Mouse (Mus musculus): Measurements from ENCODE around the gene Atp5b. TPM values are rescaled to one million over a fixed set of nuclear protein-coding genes. Genes with fewer than 3 reads are reported as not detected.
A peak's percentile ranks its signal among the peaks of the same experiment; 100 is the strongest.
"Not testable (repeated sequence)": the region's sequence is repeated elsewhere in the genome, so short reads cannot be mapped to it uniquely, and the experiment has no call there.

Gene Atp5b
- polyA plus RNA-seq, 2 experiments: 999 to 1,823 TPM

DNA sequence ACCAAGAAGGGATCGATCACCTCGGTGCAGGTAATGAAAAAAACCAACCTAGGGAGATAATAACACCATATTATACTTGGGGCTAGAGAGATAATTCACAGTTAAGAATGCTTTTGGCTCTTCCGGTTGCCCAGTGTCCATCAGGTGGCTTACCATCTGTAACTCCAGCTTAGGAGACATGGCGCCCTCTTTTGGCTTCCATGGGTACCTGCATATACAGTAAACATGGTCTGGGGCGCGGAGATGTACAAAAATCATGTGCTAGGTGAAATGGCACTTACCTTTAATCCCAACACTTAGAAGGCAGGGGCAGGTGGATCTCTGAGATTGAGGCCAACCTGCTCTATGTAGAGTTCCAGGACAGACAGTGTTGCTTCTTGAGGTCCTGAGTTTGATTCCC, 3.3 kb downstream of the Atp5b start:
- Histone ChIP-seq H3K27ac (no peak overlapping the region), H3K27me3 (ENCODE audit: control insufficient read depth, insufficient read depth, low read length) (no peaks in the 10 kb centered on the region)

DNA sequence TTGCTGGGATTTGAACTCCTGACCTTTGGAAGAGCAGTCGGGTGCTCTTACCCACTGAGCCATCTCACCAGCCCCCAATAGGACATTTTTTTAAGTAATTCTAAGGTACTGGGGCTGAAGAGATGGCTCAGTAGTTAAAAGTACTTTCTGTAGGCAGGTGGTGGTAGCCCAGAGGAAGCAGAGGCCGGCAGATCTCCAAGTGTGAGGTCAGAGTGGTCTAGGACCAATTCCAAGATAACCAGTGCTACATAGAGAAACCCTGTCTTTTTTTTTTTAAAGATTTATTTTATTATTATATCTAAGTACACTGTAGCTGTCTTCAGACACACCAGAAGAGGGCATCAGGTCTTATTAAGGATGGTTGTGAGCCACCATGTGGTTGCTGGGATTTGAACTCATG, 4.1 kb downstream of the Atp5b start:
- H3K9ac ChIP-seq (replicated peaks); H3K4me3 ChIP-seq (ENCODE audit: insufficient read depth in 1 of 2, low read depth in 2 of 2, low read length in 2 of 2); H3K4me2 ChIP-seq (ENCODE audit: low read depth); DNase-seq (ENCODE audit: low read depth in 3 of 3, low spot score in 3 of 3); H3K9me3 ChIP-seq (ENCODE audit: control insufficient read depth, low read length); ATAC-seq (ENCODE audit: insufficient read depth); H3K27ac ChIP-seq; H3K27me3 ChIP-seq (ENCODE audit: control insufficient read depth, insufficient read depth, low read length): not testable (repeated sequence)
- Histone ChIP-seq H3K4me1 (replicated peaks; ENCODE audit: control insufficient read depth in 2 of 2, insufficient read depth in 2 of 2, low read length in 1 of 2) (peaks cover 20 to 27% of the 10 kb centered on the region in 2 experiments), H3K36me3 (replicated peaks; ENCODE audit: control insufficient read depth, insufficient read depth, low read depth) (peaks cover 59% of the 10 kb centered on the region)
- WGBS (ENCODE audit: insufficient replicate concordance): 75% methylated on average over 2 of the region's 2 CpGs

More for the DNA sequence above, 3.3 kb downstream of the Atp5b start:
- H3K9me3 ChIP-seq (ENCODE audit: control insufficient read depth, low read length): no peaks in the 10 kb centered on the region
- H3K4me2 ChIP-seq (ENCODE audit: low read depth): no peak overlapping the region
- DNase-seq (ENCODE audit: low read depth in 3 of 3, low spot score in 3 of 3): no peak
- 70% methylated on average over 6 of the region's 6 CpGs for WGBS (ENCODE audit: insufficient replicate concordance)
- peaks cover 59% of the 10 kb centered on the region for H3K36me3 ChIP-seq (replicated peaks; ENCODE audit: control insufficient read depth, insufficient read depth, low read depth)
- no peak overlapping the region for H3K9ac ChIP-seq (replicated peaks)
- TF ChIP-seq EP300 (IDR thresholded peaks at IDR 0.05; ENCODE audit: low read depth) (no peak), CTCF (IDR thresholded peaks at IDR 0.05; ENCODE audit: low read depth) (peak; percentile 74)
- peaks cover 20 to 26% of the 10 kb centered on the region in 2 experiments for H3K4me1 ChIP-seq (replicated peaks; ENCODE audit: control insufficient read depth in 2 of 2, insufficient read depth in 2 of 2, low read length in 1 of 2)
- no peak for ATAC-seq (ENCODE audit: insufficient read depth)
- no peak overlapping the region for H3K4me3 ChIP-seq (ENCODE audit: insufficient read depth in 1 of 2, low read depth in 2 of 2, low read length in 2 of 2)

DNA sequence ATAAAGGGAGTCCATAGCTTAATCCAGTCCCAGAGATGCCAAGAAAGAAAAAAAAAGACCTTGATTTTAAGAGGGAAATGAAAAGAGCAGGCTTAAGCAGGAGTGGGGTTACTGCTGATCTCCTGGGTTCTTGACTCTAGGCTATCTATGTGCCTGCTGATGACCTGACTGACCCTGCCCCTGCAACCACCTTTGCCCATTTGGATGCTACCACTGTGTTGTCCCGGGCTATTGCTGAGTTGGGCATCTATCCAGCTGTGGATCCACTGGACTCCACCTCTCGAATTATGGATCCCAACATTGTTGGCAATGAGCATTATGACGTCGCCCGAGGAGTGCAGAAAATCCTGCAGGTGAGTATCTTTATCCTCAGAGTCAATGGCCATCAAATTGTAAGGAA, 5.1 kb downstream of the Atp5b start:
- Histone ChIP-seq H3K27ac (no peak overlapping the region), H3K4me1 (replicated peaks; ENCODE audit: control insufficient read depth in 2 of 2, insufficient read depth in 2 of 2, low read length in 1 of 2) (peaks cover 18 to 28% of the 10 kb centered on the region in 2 experiments), H3K9ac (replicated peaks) (no peak overlapping the region), H3K4me3 (ENCODE audit: insufficient read depth in 1 of 2, low read depth in 2 of 2, low read length in 2 of 2) (no peak overlapping the region), H3K4me2 (ENCODE audit: low read depth) (no peak overlapping the region), H3K27me3 (ENCODE audit: control insufficient read depth, insufficient read depth, low read length) (no peaks in the 10 kb centered on the region), H3K9me3 (ENCODE audit: control insufficient read depth, low read length) (no peaks in the 10 kb centered on the region), H3K36me3 (replicated peaks; ENCODE audit: control insufficient read depth, insufficient read depth, low read depth) (peaks cover 59% of the 10 kb centered on the region)
- no peak for TF ChIP-seq EP300 (IDR thresholded peaks at IDR 0.05; ENCODE audit: low read depth)
- no peak for TF ChIP-seq CTCF (IDR thresholded peaks at IDR 0.05; ENCODE audit: low read depth)
- ATAC-seq (ENCODE audit: insufficient read depth): no peak
- no peak for DNase-seq (ENCODE audit: low read depth in 3 of 3, low spot score in 3 of 3)
- WGBS (ENCODE audit: insufficient replicate concordance): 76% methylated on average over 5 of the region's 5 CpGs

DNA sequence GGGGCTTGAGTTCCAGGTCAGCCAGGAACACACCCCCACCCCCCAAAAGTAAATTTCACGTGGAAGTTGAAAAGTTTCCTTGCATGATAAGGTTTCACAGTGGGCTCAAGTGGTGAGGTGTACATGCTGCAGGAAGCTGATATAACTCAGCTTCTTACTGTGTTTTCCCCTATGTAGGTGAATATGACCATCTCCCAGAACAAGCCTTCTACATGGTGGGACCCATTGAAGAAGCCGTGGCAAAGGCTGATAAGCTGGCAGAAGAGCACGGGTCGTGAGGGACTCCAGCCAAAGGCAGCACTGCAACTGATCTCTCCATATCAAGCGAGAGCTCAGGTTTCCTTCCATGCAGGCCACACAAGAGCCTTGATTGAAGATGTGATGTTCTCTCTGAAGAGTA, 6.8 kb downstream of the Atp5b start:
- ATAC-seq (ENCODE audit: insufficient read depth) (no peak), DNase-seq (ENCODE audit: low read depth in 3 of 3, low spot score in 3 of 3) (no peak)
- 20% methylated on average over 5 of the region's 5 CpGs for WGBS (ENCODE audit: insufficient replicate concordance)
- no peak for TF ChIP-seq EP300 (IDR thresholded peaks at IDR 0.05; ENCODE audit: low read depth)
- no peak for TF ChIP-seq CTCF (IDR thresholded peaks at IDR 0.05; ENCODE audit: low read depth)
- peaks cover 56% of the 10 kb centered on the region for H3K36me3 ChIP-seq (replicated peaks; ENCODE audit: control insufficient read depth, insufficient read depth, low read depth)
- peak overlapping the region; percentile 38 for H3K27ac ChIP-seq
- peaks cover 25 to 38% of the 10 kb centered on the region in 2 experiments for H3K4me1 ChIP-seq (replicated peaks; ENCODE audit: control insufficient read depth in 2 of 2, insufficient read depth in 2 of 2, low read length in 1 of 2)
- H3K4me3 ChIP-seq (ENCODE audit: insufficient read depth in 1 of 2, low read depth in 2 of 2, low read length in 2 of 2): no peak overlapping the region
- H3K27me3 ChIP-seq (ENCODE audit: control insufficient read depth, insufficient read depth, low read length): no peaks in the 10 kb centered on the region
- no peak overlapping the region for H3K9ac ChIP-seq (replicated peaks)
- no peaks in the 10 kb centered on the region for H3K9me3 ChIP-seq (ENCODE audit: control insufficient read depth, low read length)
- H3K4me2 ChIP-seq (ENCODE audit: low read depth): peak overlapping the region; percentile 88; the same call in 1 of the 2 replicates

DNA sequence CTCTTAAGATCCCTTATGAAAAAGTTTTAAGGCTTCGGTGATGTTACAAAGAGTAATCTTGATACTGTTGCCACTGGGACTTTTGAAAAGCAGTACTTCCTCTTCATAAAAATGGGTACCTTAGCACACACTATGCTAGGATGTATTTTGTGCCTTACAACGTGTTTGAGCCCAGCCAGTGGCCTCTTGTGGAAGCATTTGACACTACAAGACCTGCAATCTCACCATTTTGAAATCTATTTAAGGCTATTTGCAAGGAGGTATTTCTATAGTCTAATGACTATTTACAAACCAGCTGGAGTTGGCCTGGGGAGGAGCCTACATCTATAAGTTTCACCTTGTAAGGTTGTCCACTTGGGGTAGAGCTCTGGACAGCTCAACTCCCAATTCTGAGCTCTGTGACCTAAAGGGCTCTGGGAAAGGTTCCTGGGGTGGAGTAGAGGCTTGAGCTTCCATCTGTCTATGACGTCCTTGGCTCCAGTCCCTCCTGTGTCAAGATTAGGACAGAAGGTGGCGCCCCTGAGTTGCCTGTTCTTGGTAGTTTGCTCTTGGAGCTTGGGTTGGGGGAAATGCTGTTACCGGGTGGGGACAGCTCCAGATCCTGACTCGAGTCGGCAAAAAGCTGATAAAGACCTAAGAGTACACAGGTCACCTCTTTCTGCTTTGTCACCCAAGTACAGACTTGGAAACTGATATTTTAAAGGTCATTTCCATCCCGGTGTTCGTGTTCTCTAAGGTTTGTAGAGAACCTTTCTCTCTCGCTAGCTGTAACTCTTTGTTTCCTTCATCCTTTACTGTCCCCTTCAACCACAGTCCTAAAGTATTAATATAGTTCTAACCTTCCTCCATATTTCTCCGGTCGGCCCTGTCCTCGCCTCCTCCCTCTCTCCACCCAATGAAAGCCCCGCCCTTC, 7.8 kb downstream of the Atp5b start:
- Histone ChIP-seq H3K4me1 (replicated peaks; ENCODE audit: control insufficient read depth in 2 of 2, insufficient read depth in 2 of 2, low read length in 1 of 2) (peaks cover 31 to 46% of the 10 kb centered on the region in 2 experiments), H3K4me3 (ENCODE audit: insufficient read depth in 1 of 2, low read depth in 2 of 2, low read length in 2 of 2) (peak overlapping the region; percentile 74 to 100), H3K27me3 (ENCODE audit: control insufficient read depth, insufficient read depth, low read length) (no peaks in the 10 kb centered on the region), H3K4me2 (ENCODE audit: low read depth) (peak overlapping the region; percentile 88), H3K27ac (peak overlapping the region; percentile 96), H3K9ac (replicated peaks) (peak overlapping the region; percentile 92), H3K36me3 (replicated peaks; ENCODE audit: control insufficient read depth, insufficient read depth, low read depth) (peaks cover 45% of the 10 kb centered on the region), H3K9me3 (ENCODE audit: control insufficient read depth, low read length) (no peaks in the 10 kb centered on the region)
- WGBS (ENCODE audit: insufficient replicate concordance): 5% methylated on average over 14 of the region's 14 CpGs
- ATAC-seq (ENCODE audit: insufficient read depth) (peak; percentile 62), DNase-seq (ENCODE audit: low read depth in 3 of 3, low spot score in 3 of 3) (peak; percentile 88 to 95 (median 90))
- TF ChIP-seq EP300 (IDR thresholded peaks at IDR 0.05; ENCODE audit: low read depth) (no peak), CTCF (IDR thresholded peaks at IDR 0.05; ENCODE audit: low read depth) (peak; percentile 93)
